Mouse (Mus musculus): Measurements from ENCODE around the gene Tbxas1.
A peak's percentile ranks its signal among the peaks of the same experiment; 100 is the strongest.

GRCm38 (mm10) chr6:39058389-39058788 is 183.2 kb downstream of the Tbxas1 start:
- TF ChIP-seq CTCF (conservative IDR thresholded peaks at IDR 0.05; ENCODE audit: low read length): peak; percentile 58
- TF ChIP-seq POU5F1 (IDR thresholded peaks at IDR 0.05; ENCODE audit: borderline replicate concordance, low read length): no peak
- no peak for TF ChIP-seq NANOG (IDR thresholded peaks at IDR 0.05; ENCODE audit: borderline replicate concordance, low read length)
